Mouse (Mus musculus): ENCODE data around the gene Thap4.
"Not testable (repeated sequence)": the region's sequence is repeated elsewhere in the genome, so short reads cannot be mapped to it uniquely, and the experiment has no call there.

Thap4 gene

DNA sequence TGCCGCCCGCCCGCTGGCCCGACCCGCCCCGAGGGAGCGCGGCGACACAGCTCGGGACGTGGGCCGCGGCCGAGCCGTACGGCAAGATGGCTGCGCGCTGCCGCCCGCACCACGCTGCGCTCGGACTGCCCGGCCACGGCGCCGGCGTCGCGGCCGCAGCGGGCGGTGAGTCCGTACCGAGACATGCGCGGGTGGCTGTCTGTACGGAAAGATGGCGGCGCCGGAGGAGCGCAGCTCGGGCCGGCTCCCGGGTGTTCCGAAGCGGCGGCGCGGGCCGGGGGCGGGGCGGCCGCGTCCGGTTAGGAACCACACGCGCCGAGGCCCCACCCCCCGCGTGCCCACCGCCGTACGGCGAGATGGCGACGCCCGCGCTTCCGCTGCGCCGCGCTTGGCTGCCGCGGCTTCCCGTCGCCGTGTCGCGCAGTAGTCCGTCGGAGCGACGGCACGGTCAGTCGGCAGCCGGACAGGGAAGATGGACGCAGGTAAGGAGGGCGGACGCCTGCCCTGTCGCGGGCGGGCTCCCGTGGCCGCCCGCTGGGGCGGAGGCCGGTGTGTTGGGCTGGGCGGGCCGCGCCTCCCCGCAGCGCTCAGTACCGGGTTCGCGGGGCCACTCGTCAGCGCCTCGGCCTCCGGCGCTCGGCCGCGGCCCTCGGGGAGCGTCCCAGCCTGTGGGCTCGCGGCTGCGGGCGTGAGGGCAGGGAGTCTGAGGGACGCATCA, at the start of gene Thap4:
Gene Thap4, minus strand, starts transcription at position 292 of the 718 bp plus-strand sequence.
- DNase-seq (ENCODE audit: extremely low read depth, low read depth), result peak; percentile 73

- peak; percentile 92 for DNase-seq (ENCODE audit: extremely low read depth, low read depth)
Measured at GRCm38 (mm10) chr1:93803556-93804507, 49.2 kb upstream of the Thap4 start, which contains the start of gene Ing5. Ing5 (plus strand) TSS chr1:93803965.

- DNase-seq (ENCODE audit: extremely low read depth, low read depth), result peak; percentile 76
Measured at GRCm38 (mm10) chr1:93802771-93803170, 48.1 kb upstream of the Thap4 start.

- DNase-seq (ENCODE audit: extremely low read depth, low read depth), result peak; percentile 99
Measured at GRCm38 (mm10) chr1:93801741-93802238, 47.1 kb upstream of the Thap4 start, which contains the start of gene Dtymk. Dtymk (minus strand) TSS chr1:93801934.

- DNase-seq (ENCODE audit: extremely low read depth, low read depth), result peak; percentile 55
Measured at GRCm38 (mm10) chr1:93800670-93801503, 46.2 kb upstream of the Thap4 start.

DNA sequence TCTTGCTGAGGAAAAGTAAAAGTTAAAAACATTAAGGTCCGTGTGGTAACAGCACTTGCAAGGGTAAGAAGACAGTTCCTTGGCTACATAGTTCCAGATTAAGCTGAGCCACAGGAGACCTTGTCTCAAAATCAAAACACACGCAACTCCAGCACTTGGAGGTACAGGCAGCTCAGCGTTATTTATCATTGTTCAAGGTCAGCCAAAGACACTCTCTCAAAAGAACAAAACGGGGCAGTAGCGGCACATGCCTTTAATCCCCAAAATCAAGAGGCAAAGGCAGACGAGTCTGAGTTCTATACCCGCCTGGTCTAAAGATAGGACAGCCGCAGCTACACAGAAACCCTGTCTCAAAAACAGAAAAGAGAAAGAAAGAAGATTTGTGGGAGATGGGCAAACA, 41.2 kb upstream of the Thap4 start:
- no peak for DNase-seq (ENCODE audit: extremely low read depth, low read depth)

- DNase-seq (ENCODE audit: extremely low read depth, low read depth), result no peak
Measured at GRCm38 (mm10) chr1:93794526-93794925, 39.9 kb upstream of the Thap4 start.

GRCm38 (mm10) chr1:93786912-93787311, 32.2 kb upstream of the Thap4 start:
- DNase-seq (ENCODE audit: extremely low read depth, low read depth), result no peak

- no peak for DNase-seq (ENCODE audit: extremely low read depth, low read depth)
Measured at GRCm38 (mm10) chr1:93776686-93777085, 22.0 kb upstream of the Thap4 start.

- no peak for DNase-seq (ENCODE audit: extremely low read depth, low read depth)
Measured at GRCm38 (mm10) chr1:93769901-93770300, 15.2 kb upstream of the Thap4 start.

DNA sequence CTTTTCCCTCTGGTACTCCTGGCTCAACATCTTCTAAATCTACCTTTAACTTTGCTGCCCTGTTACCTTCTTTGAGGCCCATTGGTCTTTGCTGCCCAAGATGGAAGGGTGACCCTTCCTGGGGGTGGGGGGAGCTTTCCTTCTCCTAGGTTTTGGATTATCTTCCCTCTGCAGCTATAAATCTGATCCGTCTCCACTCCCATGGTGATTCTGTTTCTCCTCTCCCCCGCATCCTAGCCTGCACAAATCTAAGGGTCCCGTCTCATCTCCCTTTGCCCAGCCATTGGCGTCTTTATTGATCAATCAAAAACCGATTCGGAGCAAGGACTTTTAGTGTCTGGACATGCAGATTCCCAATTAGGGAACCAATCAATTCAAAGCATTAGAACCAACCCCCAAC, 12.9 kb upstream of the Thap4 start:
- no peak for DNase-seq (ENCODE audit: extremely low read depth, low read depth)

DNA sequence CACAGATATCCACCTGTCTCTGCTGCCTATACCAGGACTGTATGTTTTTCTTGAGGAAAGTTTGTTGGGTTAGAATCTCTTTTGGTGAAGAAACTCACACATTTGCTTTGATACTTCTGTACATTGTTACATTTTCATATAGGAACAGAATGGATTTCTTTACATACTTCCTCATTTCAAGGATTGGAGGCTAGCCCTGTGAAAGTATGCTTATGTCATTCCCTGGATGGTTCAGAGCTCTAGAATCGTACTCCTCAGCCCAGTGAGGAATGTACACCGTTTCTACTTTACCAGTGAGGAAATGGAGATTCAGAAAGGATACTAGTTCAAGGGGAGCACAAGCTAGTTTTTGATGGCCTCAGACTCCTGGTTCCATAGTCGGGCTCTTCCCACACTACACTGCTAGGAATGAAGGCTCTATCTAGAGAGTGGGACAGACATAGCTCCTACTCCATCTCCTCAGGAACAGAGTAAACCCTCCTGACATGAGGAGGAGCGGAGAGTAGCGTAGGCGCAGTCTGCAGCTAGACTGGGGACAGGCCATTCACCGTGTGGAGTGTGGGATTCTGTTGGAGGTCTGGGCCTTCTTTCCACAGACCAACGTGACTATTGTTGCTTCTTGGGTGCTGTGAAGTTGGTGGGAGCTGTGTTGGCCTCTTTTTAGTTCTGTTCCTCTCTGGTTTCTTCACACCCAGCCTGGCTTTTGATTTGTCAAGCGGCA, 10.4 kb upstream of the Thap4 start:
- no peak for DNase-seq (ENCODE audit: extremely low read depth, low read depth)

GRCm38 (mm10) chr1:93763531-93763930, 8.9 kb upstream of the Thap4 start:
- not testable (repeated sequence) for DNase-seq (ENCODE audit: extremely low read depth, low read depth)

- no peak for DNase-seq (ENCODE audit: extremely low read depth, low read depth)
Measured at GRCm38 (mm10) chr1:93760076-93760475, 5.4 kb upstream of the Thap4 start.

DNA sequence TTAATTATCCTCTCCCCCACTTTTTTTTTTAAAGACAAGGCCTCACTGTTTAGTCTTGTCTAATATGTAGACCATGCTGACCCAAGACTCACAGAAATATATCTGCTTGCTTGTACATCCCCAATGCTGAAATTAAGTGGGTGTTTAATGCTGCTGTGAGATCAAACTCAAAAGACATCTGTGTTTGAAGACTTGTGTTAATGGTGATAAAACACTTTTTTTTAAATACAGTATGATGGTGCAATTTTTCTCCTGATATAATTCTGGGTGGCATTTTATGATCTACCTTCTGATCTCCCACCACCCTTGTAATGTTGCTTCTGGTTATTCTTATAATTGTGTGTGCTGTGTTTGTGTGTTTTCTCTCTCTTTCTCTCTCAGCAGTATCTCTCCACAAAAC, 1.5 kb upstream of the Thap4 start:
- DNase-seq (ENCODE audit: extremely low read depth, low read depth), result no peak

GRCm38 (mm10) chr1:93755618-93756017, 954 bp upstream of the Thap4 start:
- no peak for DNase-seq (ENCODE audit: extremely low read depth, low read depth)

- no peak for DNase-seq (ENCODE audit: extremely low read depth, low read depth)
Measured at GRCm38 (mm10) chr1:93755291-93755610, 587 bp upstream of the Thap4 start.

GRCm38 (mm10) chr1:93753911-93754572, 622 bp downstream of the Thap4 start:
- DNase-seq (ENCODE audit: extremely low read depth, low read depth), result no peak

- DNase-seq (ENCODE audit: extremely low read depth, low read depth), result no peak
Measured at GRCm38 (mm10) chr1:93751290-93751689, 3.4 kb downstream of the Thap4 start, which contains the start of gene Atg4b. Atg4b (plus strand) TSS chr1:93751500.

DNA sequence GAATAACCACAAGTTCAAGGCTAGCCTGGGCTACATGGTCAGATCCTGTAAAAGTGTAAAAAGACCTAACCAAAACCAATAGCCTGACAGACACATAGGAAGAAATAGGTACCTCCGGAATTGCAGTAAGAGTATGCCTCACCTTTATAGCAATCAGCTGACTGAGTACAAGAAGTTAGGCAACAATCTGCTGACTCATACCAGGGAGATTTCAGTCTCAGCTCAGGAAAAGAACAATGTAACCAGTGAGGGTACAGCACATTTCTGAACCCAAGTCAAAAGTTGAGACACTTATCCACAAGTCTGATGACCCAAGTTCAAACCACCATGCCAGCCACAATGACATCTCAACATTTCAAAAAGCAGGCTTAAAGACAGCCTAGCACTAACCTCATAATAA, 6.1 kb downstream of the Thap4 start:
- no peak for DNase-seq (ENCODE audit: extremely low read depth, low read depth)

Data from MEL-GATA-1-ER (cell line).